Comparison of ENCODE assay signal across 8 mouse cellular contexts in the genomic region with DNA sequence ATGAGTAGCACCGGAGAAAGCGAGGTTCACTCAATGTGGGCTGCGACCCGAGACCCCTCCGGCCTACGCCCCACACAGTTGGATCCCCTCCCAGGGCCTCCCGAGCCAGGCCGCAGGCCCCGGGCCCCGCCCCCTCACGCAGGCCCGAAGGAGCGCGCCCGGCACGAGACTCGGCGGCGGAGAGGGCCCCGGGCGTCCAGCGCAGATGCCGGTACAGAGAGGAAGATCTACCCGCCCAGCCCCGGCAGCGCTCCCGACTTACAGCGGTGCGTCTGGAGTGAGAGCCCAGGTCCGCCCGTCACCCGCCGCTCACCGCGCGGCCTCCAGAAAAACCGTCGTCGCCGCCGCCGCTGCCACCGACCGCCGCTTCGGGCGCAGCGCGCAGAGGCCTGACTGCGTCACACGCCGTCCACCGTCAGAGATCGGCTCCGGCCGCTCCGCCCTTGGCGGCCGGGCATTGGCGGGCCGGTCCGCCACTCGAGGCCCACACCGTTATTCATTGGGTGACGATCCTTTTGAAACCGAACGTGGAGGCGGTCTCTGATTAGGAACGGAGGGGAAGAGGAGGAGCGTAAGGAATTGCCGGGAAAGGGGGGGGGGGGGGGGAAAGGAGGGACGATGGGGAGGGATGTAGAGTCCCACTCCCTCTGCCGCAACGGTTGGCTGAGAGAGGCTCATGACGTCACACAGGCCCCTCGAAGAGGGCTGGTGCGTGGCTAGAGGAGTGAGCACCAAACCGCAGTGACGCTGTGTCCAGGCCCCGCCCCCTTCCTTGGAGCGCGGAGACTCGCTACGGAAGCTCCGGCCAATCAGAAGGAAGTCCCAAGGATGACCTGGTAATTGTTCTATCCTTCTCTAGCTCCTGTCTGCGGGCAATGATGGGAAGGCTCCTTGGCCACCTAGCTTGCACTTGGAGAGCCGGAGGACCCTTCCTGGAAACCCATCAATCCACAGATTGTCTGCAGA. TPM values are rescaled to one million over a fixed set of nuclear protein-coding genes. Genes with fewer than 3 reads are reported as not detected.
DNase-seq lines count a peak whose midpoint lies in the region; ATAC-seq lines count a peak whose summit lies in the region.

A gene (minus strand): TSS at position 421 of the 966 bp plus-strand sequence.
A gene (plus strand): TSS at position 453 of the 966 bp plus-strand sequence.

- peak; percentile 98 for ATAC-seq in hindbrain, embryonic 16.5 days

- no peaks in the 10 kb centered on the region for H3K36me3 ChIP-seq in hindbrain, embryonic 16.5 days (ENCODE audit: control insufficient read depth, insufficient read depth, low read length)
- H3K36me3 ChIP-seq in macrophage (ENCODE audit: inconsistent target) = no peaks in the 10 kb centered on the region

- H3K9ac ChIP-seq in hindbrain, embryonic 16.5 days (ENCODE audit: low read depth, low read length) = peak within 1 kb of the TSS; percentile 91

- peaks cover 7% of the 10 kb centered on the region for H3K4me1 ChIP-seq in hindbrain, embryonic 16.5 days (ENCODE audit: control insufficient read depth, insufficient read depth, low read depth, low read length)

- peak; percentile 98 for DNase-seq in WW6 (ENCODE audit: low read depth, low spot score)
- DNase-seq in cerebellum, postnatal 4 days (ENCODE audit: low spot score in 2 of 2) = peak; percentile 96 to 99
- DNase-seq in gastrocnemius, adult 18-20 months (ENCODE audit: low spot score) = peak; percentile 99
- DNase-seq in left cerebral cortex, adult 18-20 months (ENCODE audit: low spot score in 2 of 2) = peak; percentile 99
- DNase-seq in right cerebral cortex, adult 18-20 months = peak; percentile 100
- DNase-seq in urinary bladder, postnatal 10 days (ENCODE audit: low spot score) = peak; percentile 97

- no peaks in the 10 kb centered on the region for H3K27me3 ChIP-seq in hindbrain, embryonic 16.5 days (replicated peaks; ENCODE audit: control insufficient read depth, insufficient read depth, low read length)

- 1% methylated on average over 41 of the region's 87 CpGs for whole genome bisulfite sequencing in hindbrain, embryonic 16.5 days
- WGBS in macrophage (ENCODE audit: missing documents) = under 1% methylated on average over 71 of the region's 87 CpGs

- no peaks in the 10 kb centered on the region for H3K9me3 ChIP-seq in hindbrain, embryonic 16.5 days (ENCODE audit: control insufficient read depth, low read length)

- H3K27ac ChIP-seq in hindbrain, embryonic 16.5 days (ENCODE audit: low read depth, low read length) = peak within 1 kb of the TSS; percentile 95
- peak within 1 kb of the TSS; percentile 61 for H3K27ac ChIP-seq in macrophage

- H3K79me2 ChIP-seq in macrophage (ENCODE audit: inconsistent target) = peaks cover 46% of the 10 kb centered on the region

- H3K4me2 ChIP-seq in hindbrain, embryonic 16.5 days (ENCODE audit: low read length) = peak within 1 kb of the TSS; percentile 69

- peak within 1 kb of the TSS; percentile 96 for H3K4me3 ChIP-seq in hindbrain, embryonic 16.5 days (ENCODE audit: low read length)
- peak within 1 kb of the TSS; percentile 78 for H3K4me3 ChIP-seq in macrophage (ENCODE audit: inconsistent target)

RNA-seq across cellular contexts. Expression of the first gene that starts in this region (rescaled TPM):
- 10 to 100 TPM; 24.0 to 29.8 TPM for total RNA-seq in gastrocnemius, adult 18-20 months (2021)
- 15.1 and 19.4 TPM in 2 replicates for polyA plus RNA-seq in hindbrain, embryonic 16.5 days (2015; fragmentation: Nextera tagmentation; extraction: Ambion mirVana)
- total RNA-seq in left cerebral cortex, adult 18-20 months (2021) = 10 to 100 TPM; 43.3 to 45.6 TPM
- total RNA-seq in macrophage (2018; cell fraction: chromatin; rRNA removed) = 100 to 1,000 TPM; 148 to 312 (median 209) TPM
- total RNA-seq in macrophage (2018; cell fraction: cytosol; rRNA removed) = 10 to 100 TPM; 50.5 to 76.2 (median 61.5) TPM
- 100 to 1,000 TPM; 104 to 290 (median 140) TPM for total RNA-seq in macrophage (2018; cell fraction: nucleus; rRNA removed)
- 30.0 to 31.7 TPM (median 30.9 TPM) in 3 replicates for polyA plus RNA-seq in macrophage (2018)

RNA-seq across cellular contexts. Expression of the second gene that starts in this region (rescaled TPM):
- 10 to 100 TPM; 25.0 to 26.6 TPM for total RNA-seq in gastrocnemius, adult 18-20 months (2021)
- polyA plus RNA-seq in hindbrain, embryonic 16.5 days (2015; fragmentation: Nextera tagmentation; extraction: Ambion mirVana) = 63.5 and 67.0 TPM in 2 replicates
- 10 to 100 TPM; 20.5 to 21.2 TPM for total RNA-seq in left cerebral cortex, adult 18-20 months (2021)
- total RNA-seq in macrophage (2018; cell fraction: chromatin; rRNA removed) = 100 to 1,000 TPM in 12 of 26 experiments, 10 to 100 TPM in 14; 35.0 to 252 (median 88.7) TPM
- total RNA-seq in macrophage (2018; cell fraction: cytosol; rRNA removed) = 100 to 1,000 TPM in 13 of 26 experiments, 10 to 100 TPM in 13; 48.3 to 295 (median 135) TPM
- 100 to 1,000 TPM in 15 of 26 experiments, 10 to 100 TPM in 11; 32.0 to 256 (median 136) TPM for total RNA-seq in macrophage (2018; cell fraction: nucleus; rRNA removed)
- 35.9 to 98.6 TPM (median 72.6 TPM) in 3 replicates for polyA plus RNA-seq in macrophage (2018)

Comparison
In these comparisons a context has a peak if more than half of its experiments do, and no peak if none do; other contexts are left out.
1. Peak in every context shown above with its lines: DNase-seq, ATAC-seq, H3K4me3 ChIP-seq and H3K27ac ChIP-seq.